Mouse (Mus musculus): ENCODE results near the gene Prkaca.

The Prkaca gene

DNA sequence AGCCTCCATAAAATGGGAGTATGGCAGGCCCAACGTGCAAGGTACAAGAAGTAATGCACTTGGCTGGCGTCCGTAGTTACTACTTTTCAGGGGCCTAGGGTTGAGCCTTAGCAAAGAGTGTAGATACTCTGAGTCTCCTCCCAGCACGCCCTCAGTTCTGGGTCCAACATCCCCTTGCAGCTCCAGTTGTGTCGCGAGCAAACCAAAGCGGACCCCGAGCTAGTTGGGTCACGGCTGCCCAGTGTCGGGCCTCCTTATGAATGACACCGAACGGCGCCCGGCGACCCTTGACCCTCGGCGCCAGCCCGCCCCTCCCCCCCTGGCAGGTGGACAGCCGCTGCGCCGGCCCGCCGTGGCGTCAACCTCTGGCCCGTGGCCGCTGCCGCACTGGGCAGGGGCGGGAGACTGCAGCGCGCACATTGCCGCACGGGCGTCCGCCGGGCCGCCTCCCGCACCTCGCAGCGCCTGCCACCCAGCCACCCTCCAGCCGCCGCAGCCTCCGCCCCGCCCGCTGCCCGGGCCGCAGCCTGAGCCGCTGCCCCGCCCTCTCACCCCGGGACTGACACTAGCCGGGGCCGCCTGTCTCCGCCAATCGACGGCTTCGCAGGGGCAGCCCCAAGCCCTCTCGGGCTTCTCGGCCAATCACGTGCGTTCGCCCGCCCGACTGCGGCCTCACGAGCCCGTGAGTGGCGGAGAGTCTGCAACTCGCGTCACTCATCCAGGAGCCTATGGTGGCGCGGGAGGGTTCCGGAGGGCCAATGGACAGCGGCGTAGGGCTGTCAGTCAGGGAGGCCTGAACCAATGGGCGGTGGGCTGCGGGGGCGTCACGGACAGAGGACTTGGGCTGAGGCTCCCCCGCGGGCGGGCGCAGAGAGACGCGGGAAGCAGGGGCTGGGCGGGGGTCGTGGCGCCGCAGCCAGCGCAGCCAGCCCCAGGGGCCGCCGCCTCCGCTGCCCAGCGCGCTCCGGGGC lies at the start of gene Prkaca:
Prkaca (plus strand) TSS at position 844 of the 971 bp plus-strand sequence.
- peak; percentile 95 for DNase-seq (ENCODE audit: extremely low read depth, low read depth)

- DNase-seq (ENCODE audit: extremely low read depth, low read depth) = no peak
Observed at GRCm38 (mm10) chr8:83924585-83924984, 48.2 kb upstream of the Prkaca start.

GRCm38 (mm10) chr8:83926266-83926665 lies 46.5 kb upstream of the Prkaca start:
- no peak for DNase-seq (ENCODE audit: extremely low read depth, low read depth)

DNA sequence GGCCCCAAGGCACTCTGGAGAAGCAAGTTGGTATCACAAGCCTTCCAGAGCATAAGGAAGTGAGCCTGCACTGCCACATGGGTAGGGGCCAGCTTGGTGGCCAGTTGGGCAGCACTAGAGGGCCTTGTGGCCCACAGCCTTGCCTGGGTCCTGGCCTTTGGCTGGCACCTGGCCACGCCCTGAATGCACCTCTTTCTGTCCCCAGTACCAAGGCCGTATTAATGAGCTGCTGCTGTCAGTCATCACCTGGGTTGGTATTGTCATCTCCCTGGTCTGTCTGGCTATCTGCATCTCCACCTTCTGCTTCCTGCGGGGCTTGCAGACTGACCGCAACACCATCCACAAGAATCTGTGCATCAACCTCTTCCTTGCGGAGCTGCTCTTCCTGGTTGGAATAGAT lies 38.6 kb upstream of the Prkaca start:
- DNase-seq (ENCODE audit: extremely low read depth, low read depth) = no peak

- no peak for DNase-seq (ENCODE audit: extremely low read depth, low read depth)
Observed at GRCm38 (mm10) chr8:83934994-83935393, 37.8 kb upstream of the Prkaca start.

DNA sequence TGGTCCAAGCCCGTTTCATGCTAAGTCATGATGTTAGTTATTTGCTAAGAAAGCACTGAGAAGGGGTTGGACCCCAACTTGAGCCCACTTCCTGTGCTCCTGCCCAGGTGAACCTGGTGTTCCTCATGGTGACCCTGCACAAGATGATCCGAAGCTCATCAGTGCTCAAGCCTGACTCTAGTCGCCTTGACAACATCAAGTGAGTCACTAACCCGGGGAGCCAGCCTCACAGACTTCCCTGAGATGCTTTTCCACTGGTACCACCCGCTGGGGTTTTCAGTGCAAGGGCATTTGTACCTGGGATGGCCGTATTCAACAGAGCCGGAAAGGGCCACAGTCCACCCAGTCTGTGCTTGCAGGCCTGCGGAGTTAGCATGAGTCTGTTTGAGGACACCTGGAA lies 37.4 kb upstream of the Prkaca start:
- DNase-seq (ENCODE audit: extremely low read depth, low read depth) = no peak

DNA sequence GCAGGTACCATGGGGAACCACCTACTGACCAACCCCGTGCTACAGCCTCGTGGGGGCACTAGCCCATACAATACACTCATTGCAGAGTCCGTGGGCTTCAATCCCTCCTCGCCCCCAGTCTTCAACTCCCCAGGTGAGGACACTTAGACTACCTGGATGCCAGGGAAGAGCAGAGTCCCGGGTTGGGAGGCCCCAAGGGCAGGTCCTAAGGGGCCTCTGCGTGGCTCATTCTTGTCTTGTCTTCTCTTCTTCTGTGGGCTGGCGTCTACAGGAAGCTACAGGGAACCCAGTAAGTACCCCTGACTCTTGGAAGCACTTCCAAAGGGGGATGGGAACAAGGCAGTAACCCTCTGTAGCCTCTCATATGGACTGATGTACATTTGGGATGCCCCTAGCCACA lies 35.1 kb upstream of the Prkaca start:
- DNase-seq (ENCODE audit: extremely low read depth, low read depth) = no peak

- no peak for DNase-seq (ENCODE audit: extremely low read depth, low read depth)
Observed at GRCm38 (mm10) chr8:83938330-83938729, 34.5 kb upstream of the Prkaca start.

DNA sequence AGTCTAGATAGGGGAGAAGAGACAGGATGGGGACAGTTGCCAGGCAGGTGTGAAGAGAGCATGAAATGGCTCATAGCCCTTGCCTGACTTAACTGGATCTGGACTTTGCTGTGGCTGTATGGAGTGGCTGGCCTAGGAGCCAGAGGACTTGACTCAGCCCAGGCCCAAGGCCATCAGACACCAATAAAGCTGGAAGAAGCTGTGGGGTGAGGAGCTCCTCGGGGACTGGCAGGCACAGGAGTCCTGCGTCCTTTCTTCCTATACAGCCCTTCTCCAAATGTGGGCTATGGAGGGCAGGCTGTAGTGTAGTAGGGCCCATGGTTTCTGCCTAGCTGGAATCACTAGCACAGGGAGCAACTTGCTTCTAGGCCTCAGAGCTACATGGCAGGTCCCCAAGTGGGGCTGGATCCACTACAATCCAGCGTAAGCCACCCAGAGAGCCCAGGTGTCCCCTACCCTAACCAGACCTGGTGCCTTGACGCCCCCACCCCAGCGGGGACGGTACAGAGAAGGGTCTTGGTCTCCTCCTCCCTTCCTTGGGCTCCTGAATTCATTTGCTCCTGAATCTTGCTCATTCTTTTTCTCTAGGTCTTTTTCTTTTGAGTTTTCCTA lies 31.6 kb upstream of the Prkaca start:
- DNase-seq (ENCODE audit: extremely low read depth, low read depth) = no peak

DNA sequence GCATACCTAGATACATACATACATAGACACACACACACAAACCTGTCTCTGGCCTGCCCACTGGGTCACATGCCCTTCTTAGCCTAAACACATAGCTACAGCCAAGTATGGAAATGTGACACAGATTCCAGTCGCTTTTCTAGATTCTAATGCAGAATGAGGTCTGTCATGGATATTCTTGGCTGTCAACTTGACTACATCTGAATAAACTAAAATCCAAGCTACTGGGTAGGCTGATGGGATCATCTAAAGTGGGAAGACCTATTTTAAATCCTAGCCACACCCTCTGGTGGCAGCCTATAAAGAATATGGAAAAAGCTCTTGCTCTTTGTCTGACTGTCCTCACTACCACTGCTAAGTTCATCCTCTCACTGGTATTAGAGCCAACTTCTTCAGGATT lies 30.3 kb upstream of the Prkaca start:
- no peak for DNase-seq (ENCODE audit: extremely low read depth, low read depth)

DNA sequence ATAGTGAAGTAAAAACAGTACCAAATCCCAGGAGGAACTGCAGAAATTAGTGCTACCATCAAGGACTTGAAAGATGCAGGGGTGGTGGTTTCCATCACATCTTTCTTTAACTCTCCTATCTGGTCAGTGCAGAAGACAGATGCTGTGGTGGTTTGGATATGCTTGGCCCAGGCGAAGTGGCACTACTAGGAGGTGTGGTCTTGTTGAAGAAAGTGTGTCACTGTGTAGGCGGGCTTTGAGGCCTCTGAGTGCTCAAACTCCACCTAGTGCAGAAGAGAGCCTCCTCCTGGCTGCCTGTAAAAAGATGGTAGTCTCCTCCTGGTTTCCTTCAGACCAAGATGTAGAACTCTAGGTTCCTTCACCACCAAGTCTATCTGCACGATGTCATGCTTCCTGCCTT lies 27.3 kb upstream of the Prkaca start:
- peak; percentile 31 for DNase-seq (ENCODE audit: extremely low read depth, low read depth)

DNA sequence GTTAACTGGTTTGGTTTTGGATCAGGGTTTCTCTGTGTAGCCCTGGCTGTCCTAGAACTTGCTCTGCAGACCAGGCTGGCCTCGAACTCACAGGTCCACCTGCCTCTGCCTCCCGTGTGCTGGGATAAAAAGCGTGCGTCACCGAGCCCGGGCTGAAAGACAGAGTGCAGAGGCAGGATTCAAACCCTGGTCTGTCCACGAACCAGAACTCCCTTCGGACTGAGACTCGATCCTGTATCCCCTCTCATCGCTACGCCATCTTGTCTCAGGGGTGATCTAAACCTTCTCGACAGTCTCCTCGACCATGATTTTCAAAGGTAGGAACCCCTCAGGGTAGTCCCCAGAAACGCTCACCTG lies 18.1 kb upstream of the Prkaca start:
- no peak for DNase-seq (ENCODE audit: extremely low read depth, low read depth)

- peak; percentile 99 for DNase-seq (ENCODE audit: extremely low read depth, low read depth)
Observed at GRCm38 (mm10) chr8:83955106-83955957, 17.5 kb upstream of the Prkaca start, which contains the start of the genes Gm10644 and Asf1b. TSS of gene Gm10644 (minus strand) at chr8:83955205. TSS of gene Asf1b (plus strand) at chr8:83955507.

DNA sequence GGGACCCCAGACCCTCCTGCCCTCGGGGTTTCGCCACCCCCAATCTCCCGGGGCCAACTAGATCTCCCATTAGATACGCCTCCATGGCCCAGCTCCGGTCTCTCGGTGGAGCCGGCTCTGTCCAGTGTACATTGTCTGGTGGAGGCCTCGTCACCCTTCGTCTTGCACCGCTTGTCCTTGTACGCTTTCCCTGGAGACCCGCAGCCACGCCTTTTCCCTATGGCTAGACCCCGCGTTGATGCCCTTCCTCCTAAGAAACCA lies 16.9 kb upstream of the Prkaca start:
- DNase-seq (ENCODE audit: extremely low read depth, low read depth) = no peak

- DNase-seq (ENCODE audit: extremely low read depth, low read depth) = peak; percentile 65
Observed at GRCm38 (mm10) chr8:83956789-83957188, 16.0 kb upstream of the Prkaca start.

DNA sequence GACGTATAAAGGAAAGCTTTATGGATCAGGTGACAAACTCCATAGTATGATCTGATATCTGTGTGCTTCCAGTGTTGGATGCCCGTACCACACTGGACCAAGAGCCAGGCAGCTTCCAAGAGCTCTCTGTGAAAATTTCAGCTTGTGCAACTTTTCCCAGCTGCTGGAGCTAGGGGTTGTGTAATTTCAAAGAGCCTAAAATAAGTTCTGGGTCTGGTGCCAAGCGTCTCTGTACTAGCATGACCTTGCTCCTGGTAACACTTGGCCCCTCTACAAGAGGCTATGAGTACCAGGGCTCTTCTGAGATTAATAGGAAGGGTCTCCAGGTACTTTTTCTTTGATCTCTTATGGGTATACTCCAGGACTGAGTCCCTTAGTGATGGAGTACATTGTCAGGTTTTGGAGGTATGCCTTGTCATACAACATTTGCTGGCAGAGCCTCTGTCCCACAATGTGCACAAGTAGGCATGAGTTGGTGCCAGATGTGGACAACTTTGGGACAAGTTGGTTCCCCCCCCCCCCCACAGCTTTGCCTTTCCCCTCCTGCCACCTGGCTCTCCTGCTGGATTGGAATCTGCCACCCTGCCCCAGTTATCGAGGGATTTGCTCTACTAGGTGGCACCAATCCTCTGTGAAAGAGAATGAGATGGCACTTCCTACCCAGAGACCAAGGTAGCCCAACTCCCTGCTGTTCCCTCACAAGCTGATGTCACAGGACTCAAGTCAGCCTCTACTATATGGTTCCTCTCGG lies 8.6 kb upstream of the Prkaca start:
- no peak for DNase-seq (ENCODE audit: extremely low read depth, low read depth)

DNA sequence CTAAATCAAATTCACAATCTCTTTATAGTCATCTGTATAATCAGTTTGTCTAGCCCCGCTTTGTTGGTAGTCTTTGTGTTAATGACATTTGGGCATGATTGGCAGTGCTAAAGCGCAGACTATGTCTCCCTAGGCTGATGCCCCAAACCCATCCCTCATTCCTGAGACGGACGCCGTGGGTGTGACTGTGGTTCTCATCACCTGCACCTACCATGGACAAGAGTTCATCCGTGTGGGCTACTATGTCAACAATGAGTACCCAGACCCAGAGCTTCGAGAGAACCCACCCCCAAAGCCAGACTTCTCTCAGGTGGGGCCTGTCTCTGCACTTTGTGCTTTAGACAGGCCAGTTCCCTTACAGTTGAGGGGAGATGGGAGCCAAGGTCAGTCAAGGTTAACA lies 5.1 kb upstream of the Prkaca start:
- DNase-seq (ENCODE audit: extremely low read depth, low read depth) = no peak

DNA sequence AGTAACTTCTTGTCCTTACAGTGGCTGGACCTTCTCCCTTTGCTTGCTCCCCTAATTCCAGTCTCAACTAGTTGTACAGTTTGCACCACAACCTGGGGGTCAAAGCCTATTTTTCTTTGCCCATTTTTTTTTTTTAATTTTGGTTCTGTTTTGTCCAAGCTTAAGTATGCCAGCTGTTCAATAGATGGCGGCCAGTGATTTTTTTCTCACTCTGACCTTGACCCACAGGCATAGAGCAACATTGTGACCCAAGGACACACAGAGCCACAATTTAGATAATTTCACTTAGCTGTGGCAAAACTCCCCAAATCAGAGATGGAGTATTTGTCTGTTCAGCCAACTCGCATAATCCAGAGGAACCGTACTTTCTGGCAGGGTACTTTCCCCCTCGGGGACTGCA lies 1.7 kb upstream of the Prkaca start:
- DNase-seq (ENCODE audit: extremely low read depth, low read depth) = no peak

GRCm38 (mm10) chr8:83971661-83972060 lies 1.1 kb upstream of the Prkaca start:
- DNase-seq (ENCODE audit: extremely low read depth, low read depth) = no peak

DNA sequence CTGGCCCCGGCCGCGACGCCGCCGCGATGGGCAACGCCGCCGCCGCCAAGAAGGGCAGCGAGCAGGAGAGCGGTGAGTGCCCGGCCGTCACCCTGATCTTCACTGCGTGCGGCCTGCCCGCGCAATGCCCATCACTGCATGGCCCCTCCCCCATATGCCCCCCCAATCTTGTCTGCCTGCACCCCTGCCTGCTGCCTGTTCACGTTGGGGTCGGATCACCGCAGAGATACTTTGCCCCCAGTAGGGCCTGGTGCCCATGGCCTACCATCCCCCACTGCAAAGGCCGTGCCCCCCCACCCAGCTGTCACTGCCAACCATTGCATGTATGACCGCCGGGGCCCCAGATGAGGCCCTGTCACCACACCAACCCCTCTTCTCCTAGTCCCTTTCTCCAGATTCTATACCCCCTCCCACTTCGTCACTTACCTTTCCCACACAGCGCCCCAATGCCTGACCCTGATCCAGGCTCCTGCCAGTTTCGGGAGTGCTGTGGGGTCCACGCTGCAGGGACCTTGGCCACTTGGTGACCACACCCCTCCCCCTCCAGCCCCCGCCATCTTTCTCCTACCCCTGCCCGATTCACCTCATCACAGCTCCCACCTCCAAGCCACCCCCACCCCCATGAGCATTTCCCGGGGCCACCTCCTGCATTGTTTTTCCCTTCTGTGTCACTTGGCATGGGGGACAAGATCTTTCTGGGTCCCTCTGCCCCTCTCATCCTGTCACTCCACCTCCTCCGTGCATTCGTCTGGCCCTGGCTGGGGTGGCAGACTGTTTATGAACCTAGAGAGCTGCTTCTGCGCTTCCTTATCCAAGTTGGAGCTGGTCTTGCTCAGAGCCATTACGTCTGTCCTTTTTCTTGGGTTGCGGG lies 603 bp downstream of the Prkaca start:
- DNase-seq (ENCODE audit: extremely low read depth, low read depth) = no peak

All from MEL-GATA-1-ER (cell line).